Mouse (Mus musculus): ENCODE measurements at regions not wholly inside any gene's neighbourhood (a gene's known extent, or its start where the extent isn't known, plus 50 kb on each side); places are given as distances from the start of the nearest gene placed in this dataset.
A peak's percentile ranks its signal among the peaks of the same experiment; 100 is the strongest.

DNA sequence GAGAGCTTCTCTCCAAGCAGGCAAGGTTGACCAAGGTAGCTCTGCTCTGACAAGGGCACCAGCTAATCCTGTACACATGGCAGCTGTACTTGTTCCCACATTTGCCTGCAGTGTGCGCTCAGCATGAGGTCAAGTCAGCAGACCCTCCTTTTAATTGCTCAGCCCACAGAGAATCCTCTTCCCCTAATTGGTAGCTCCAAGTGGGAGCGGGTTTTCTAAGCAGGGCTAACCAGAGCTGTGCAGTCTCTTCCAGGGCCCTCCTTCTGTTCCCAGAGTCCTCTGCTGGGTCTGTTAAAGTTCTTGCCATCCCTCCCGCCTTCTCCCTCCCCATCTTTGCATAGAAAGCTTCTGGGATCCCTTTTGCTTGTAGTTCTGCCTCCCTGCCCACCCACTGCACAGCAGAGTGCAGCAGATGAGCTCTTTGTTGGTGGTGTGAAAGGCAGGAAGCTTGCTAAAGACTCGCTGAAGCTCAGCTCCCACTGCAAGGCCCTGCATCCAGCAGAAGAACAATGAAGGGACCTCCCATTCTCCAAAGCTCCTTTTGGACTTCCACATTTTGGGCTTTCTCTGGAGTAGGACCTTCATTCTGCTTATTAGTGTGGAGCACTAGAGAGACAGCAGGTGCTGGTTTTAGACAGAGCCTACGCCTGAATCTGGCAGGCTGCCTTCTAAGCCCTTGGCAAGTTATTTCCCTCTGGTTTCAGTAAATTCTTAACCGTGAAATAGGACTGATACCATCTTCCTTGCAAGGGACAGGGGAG is 235.3 kb upstream of the Serp2 start:
- DNase-seq (ENCODE audit: low read depth, low spot score), result peak; percentile 92

DNA sequence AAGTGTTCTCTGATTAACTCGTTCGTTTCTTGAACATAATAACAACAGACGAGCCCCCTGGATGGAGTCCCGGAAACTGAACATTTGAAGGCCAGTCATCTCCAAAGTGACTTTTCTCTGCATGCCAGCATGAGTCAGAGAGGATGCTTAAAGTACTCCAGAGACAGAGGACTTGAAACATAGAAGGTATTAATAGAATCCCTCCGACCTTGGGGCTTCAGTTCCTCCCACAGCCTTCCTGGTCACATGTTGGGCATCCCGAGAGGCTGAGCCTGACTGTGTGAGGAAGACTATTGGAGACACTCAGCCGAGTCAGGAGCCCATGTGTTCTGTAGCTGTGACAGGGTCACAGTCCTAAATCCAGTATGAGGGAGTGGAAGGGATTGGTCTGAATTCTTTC is 232.7 kb upstream of the Serp2 start:
- no peak for DNase-seq (ENCODE audit: low read depth, low spot score)

DNA sequence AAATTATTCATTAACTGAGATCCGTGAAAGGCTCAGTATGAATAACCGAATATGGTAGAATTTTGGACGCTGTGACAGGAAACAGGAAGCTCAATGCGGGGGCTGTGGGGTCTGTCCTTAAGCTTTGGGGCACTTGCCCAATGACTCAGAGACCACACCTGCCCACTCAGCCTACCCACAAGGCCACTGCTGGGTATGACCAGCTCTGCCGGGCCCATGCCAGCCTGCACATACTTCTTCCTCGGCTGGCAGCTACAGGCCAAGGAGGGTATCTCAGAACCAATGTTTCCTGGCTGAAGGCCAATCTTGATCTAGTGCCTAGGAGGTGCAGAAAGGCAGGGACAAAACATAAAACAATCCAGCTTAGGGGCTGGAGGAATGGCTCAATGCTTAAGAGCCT is 230.9 kb upstream of the Serp2 start:
- no peak for DNase-seq (ENCODE audit: low read depth, low spot score)

DNA sequence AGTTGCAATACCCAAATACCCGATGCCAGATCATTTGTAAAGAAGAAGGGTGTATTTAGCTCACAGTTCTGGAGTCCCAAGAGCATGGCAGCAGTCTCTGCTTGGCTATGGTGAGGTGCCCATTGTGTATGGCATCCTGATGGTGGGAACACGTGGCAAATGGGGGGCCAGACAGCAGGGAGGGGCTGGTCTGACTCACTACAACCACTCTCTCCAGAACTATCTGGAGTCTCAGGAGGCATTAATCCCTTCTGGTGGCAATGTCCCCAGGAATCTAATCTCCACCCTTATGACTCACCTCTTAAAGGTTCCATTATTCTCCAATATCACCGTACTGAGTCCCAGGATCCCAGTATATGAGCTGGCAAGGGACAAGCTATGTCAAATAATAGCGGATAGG is 229.5 kb upstream of the Serp2 start:
- no peak for DNase-seq (ENCODE audit: low read depth, low spot score)

DNA sequence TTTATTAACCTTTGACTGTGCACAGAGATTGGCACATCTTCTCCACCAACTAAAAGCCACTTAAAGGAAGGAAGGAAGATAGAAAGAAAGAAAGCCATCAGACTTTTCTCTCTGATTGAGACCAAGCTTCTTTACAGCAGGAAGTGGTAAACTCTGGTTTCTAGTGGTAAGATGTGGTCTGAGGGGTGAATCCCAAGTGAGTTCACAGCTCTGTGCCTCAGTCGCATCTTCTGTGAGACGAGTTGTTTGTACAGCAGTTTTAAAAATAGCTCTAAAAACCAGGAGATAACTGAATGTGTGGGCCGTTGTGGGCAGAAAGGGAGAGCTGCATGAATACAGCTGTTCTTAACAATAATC is 224.8 kb upstream of the Serp2 start:
- no peak for DNase-seq (ENCODE audit: low read depth, low spot score)

DNA sequence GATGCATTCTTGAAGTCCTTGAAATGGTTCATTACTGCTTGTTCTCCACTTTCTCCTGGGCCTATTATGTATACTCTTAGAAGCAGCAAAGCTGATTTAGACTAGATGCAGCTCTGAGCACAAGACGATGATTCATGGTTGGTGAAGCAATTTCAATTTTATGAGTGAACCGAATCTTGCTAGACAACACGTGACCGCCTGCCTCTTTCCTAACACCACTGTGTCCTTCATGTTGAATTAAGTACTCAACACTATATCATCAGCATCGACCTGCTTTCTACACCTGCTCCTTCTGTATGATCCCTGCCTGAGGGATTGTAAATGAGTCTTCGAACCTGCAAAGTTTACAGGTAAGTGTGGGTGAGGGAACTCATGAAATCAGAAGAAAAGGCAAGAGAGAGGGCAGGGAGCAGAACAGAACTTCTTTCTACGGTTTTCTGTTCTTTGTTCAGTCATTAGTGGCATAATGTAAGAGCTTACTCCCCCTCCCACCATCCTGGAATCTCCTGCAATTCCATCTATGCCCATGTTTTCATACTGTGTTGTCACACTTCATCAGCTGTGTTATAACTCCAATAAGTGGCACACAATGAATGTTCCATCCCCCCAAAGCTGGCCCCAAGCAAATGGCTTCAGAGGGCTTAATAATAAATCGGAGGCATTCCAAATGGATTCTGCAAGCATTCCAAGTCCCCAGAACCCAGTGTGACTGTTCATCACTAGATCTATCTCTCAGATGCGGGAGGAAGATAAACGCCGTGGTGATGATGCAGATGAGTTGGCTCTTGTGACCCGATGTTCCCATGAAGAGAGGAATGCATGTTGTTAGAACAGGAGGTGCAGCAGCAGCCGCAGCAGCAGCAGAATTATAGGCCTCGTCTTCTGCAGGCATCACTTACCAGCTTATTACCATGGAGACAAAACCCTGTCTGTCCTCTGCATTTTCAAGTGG is 224.2 kb upstream of the Serp2 start:
- DNase-seq (ENCODE audit: low read depth, low spot score), result peak; percentile 73

DNA sequence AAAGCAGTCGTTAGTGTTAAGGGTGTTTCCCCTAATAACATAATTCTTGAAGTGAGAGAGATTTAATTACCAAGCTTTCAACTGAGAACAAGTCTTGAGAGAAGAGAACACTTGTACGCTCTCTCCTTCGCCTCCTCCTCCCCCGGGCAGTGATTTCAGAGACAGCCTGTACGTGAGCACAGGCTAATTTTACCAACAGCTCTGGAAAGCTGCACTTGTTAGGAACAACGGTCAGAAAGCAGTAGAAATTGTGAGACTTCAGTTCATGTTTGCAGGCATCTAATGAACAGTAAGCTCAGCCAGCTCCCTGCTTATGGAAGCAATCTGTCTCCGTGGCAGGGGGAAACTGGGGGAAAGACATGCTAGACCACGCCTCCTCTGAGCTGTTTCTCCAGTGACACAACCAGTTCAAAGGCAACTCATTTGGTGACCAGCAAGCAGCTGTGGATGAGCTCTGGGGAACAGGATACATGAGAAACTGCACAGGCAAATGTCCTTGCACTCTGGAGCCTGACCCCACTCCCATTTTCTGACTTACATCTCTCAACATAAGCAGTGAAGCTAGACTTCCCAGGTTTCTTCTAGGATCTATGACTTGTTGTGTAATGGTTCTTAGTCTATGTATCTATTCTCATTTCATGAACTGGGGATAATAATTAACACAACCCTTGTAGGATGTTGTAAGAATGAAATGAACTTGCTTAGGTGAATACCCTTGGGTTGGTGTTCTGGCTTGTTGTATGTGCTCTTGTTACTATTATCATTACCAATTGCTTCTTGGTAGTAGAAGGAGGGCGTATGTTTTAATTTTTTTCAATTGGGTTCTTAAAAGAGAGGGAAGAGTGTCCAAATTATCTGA is 222.1 kb upstream of the Serp2 start:
- peak; percentile 94 for DNase-seq (ENCODE audit: low read depth, low spot score)

DNA sequence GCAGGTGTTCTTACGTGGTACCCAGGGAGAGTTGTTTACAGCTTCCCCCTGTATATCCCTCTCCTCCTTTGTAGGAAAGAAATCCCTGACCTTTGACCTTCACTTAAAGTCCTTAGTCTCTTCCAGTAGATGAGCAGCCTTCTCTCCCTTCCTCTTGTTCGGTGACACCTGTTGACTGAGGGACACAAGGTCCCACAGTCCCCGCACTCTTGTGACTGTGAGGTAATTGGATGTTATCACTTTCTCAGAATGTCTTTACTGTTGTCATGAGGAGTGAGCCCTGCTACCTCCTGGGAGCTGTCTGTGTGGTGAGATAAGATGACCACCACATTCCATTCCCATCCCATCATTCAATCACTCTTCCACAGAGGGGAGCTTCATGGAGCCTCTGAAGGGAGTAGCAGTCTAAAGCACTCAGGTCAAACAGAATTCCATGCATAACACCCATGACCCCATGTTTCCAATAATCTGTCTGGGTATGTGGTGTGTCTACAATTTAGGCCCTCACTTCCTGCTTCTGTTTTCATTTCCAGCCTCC is 218.8 kb upstream of the Serp2 start:
- no peak for DNase-seq (ENCODE audit: low read depth, low spot score)

DNA sequence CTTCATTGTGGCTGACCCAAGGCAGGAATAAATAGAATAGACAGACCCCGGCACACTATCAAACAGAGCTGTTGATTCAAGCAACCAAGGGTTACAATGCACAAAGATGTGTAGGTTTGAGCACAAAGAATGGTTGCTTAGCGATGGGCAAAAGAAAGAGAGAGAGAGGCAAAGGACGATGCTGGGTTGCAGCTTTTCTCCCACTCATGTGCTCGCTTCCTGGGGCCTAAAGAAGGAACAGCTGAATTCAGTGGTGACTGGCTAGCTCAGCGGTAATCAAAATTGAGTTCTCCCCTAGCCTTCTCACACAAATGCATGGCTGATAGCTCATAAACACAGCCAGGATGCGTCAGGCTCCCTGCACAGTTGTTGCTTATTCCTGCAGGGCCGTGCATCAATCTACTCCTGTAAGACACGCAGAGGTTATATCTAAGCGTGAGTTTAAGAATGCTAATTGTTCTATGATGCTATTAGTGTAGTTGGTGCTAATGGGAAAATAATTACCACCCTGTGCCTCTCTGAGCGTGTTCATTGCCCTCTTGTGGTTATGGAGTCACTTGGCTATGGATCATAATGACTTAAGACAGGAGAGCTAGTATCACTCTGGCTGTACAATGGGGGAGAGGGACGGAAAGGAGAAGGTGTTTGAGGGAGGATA is 216.2 kb upstream of the Serp2 start:
- peak; percentile 63 for DNase-seq (ENCODE audit: low read depth, low spot score)

DNA sequence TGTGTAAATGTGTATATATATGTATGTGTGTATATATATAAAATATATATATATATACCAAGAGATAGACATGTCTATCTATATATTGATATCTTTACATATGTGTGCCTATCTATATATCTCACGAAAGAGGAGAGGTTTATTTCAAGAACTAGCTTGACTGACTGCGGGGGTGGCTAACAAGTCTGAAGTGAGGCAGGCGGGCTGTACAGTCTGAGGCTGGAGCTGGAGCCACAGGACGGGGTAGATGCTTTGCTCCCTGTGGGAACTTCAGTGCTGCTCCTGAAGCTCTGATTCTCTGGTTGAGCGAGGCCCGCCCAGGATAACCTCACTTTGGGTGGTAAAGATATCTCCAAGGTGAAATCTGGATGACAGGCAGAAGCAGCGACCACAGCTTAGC is 213.4 kb upstream of the Serp2 start:
- no peak for DNase-seq (ENCODE audit: low read depth, low spot score)

DNA sequence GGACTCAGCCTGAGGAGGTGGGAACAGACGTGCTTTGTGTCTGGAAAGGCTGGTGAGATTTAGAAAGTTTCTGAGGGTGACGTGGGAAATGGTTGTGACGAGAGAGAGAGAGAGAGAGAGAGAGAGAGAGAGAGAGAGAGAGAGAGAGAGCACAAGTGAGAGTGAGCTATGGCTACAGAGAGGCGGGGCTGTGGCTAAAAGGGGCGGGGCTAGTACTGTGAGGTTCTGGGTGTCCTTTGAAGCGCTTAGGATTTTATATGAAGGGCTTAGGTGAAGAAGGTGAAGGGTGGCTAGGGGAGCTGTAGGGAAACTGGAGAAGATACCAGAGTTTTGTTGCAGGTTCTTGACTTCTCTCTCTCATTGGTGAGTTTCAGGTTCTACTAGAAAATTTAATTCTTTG is 210.6 kb upstream of the Serp2 start:
- DNase-seq (ENCODE audit: low read depth, low spot score), result no peak

DNA sequence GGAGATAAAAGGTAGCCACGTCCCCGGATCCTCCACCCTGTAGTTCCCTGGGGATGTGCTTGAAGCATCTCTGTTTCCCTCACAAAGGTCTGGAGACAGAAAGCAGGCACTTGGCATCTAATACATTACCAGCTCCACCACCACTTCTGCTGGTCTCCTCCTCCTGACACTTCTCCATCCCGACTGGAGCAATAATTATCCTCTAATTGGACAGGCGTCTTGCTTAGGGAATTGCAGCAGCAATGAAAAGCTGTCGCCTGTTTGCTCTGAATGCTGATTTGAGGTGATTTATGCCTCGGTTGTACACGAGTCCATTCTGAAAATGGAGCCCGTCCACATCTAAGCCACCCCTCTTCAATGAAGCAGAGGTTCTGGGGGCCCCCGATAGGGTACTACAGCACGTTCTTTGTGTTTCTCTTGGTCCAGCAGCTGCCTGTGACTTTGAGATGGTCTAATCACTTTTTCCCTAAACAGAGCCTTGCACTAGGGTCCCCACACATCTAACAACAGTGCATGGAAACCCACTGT is 209.6 kb upstream of the Serp2 start:
- DNase-seq (ENCODE audit: low read depth, low spot score), result no peak

DNA sequence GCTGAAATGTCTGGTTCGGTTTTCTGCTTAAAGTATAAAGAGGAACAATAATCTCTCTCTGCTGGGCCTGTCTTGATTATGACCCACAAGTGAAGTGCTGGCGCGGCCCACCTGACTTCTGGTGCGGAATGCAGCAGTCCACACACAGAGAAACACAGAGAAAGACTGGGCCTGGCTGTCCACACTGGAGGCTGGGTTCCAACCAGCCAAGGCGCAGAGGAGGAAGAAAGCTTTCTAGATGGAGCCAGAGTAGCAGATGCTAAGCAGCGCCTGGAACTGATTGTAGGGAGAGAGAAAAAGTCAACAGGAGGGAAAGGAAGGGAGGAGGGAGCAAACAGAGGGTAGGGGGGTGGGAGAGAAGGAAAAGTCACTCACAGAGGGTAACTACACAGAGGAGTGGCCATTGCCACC is 208.4 kb upstream of the Serp2 start:
- peak; percentile 76 for DNase-seq (ENCODE audit: low read depth, low spot score)

DNA sequence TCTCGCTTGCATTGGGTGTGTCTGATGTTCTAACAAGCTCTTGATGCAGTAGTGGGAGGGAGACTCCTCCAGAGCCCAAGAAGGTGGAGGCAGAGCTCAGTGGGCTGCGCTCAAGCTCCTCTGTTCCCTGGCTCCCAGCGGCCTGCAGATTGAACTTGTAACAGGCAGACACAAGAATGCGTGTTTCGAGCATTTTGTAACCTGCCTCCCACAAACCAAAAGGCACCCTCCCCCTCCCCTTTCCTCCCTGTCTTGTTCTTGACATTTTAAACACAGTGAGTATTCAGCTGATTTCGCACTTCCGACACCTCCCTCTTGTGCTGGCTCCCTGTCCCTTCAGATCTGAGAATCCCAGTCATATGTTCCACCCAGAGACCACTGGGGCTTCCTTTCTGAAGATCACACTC is 207.7 kb upstream of the Serp2 start:
- peak; percentile 95 for DNase-seq (ENCODE audit: low read depth, low spot score)

DNA sequence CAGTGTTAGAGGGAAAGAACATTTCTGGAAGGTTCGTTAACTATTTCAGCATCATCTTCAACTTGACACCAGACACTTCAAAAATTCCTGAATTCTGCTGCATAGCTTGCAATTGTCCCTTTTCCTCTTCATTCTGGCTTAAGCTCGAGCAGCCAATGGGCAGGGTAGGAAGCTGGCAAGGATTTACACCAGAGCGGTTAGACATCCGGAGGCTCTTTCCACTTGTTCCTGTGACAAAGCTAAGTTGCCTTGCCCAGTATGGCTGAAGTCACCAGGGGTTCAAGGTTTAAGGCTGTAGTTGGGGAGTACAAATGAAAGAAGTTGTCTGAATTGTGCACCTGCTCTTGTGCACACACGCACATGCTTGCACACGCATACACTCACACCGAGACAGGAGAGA is 206.8 kb upstream of the Serp2 start:
- no peak for DNase-seq (ENCODE audit: low read depth, low spot score)

DNA sequence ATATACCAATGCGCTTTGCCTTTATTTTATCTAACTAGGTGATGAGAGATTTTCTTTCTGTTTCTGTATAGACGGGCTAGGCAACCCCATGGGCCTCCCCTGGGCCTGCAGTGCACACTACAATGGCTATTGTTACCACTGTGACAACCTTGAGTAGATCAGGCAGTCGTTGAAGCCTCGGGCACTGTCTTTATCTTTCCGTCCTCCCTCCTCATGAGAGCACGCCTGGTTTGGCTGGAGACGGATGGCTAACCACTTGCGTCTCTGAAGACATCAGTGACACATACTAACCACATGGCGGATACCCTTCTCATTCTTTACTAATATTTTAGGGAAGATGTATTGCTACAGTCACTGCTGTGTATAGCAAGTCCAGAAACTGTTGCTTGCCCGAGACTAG is 206.1 kb upstream of the Serp2 start:
- DNase-seq (ENCODE audit: low read depth, low spot score), result no peak

DNA sequence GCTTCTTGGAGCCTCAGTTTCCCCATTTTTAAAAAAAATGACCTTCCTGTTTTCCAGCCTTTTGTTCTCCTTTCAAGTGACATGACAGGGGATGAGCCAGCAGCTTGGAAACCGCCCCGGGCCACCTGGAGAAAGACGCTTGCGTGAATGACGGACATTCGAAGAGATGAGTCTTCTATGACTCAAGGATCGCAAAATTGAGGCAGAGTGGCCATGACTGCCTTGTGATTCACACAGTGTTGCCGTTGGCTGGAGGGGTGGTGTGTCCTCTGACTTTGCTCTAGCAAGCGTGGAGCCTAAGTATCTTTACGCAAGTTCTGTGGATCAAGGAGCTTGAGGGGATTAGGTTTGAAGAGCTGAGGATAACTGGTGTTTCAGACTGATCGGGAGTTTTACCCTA is 205.0 kb upstream of the Serp2 start:
- no peak for DNase-seq (ENCODE audit: low read depth, low spot score)

DNA sequence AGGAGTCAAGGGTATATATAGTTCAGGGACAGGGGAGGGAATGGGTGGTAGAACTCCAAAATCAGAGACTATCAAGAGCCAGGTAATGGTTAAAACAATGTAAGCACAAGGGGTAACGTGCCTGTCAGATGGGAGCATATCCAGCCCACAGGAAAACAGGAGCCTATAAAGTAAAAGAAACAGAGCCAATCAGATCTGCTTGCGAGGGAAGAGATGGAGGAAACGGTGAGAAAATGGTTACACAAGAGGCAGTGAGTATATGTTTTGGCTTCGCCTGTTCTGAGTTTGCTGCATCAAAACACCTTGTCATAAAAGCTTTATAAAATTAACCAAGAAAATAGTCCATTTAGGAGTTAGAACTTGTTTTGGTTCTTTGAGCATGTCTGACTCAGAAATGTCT is 204.6 kb upstream of the Serp2 start:
- DNase-seq (ENCODE audit: low read depth, low spot score), result peak; percentile 66

DNA sequence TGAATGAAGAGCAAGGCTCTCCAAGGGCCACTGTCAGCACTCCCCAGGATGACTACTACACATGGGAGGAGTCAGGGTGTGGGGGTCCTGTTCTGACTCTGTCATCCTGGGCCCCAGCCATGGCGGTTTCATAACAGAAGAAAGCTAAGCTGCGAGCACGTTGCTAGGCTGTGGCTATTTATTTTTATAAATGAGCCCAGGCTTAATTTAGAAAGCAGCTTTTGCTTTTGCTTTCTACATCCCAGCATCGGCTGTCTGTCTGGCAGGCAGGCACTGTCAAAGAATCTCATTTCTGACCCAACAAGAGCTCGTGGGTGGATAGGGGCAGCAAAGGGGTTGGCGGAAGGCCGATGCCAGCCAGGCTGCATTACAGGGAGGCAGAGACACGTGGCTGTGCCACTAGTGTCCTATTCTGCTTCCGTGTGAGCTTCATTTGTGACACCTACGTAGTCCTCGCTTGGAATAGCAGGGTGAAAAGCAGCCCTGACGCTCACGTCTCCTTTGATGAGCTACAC is 203.9 kb upstream of the Serp2 start:
- DNase-seq (ENCODE audit: low read depth, low spot score), result peak; percentile 93

DNA sequence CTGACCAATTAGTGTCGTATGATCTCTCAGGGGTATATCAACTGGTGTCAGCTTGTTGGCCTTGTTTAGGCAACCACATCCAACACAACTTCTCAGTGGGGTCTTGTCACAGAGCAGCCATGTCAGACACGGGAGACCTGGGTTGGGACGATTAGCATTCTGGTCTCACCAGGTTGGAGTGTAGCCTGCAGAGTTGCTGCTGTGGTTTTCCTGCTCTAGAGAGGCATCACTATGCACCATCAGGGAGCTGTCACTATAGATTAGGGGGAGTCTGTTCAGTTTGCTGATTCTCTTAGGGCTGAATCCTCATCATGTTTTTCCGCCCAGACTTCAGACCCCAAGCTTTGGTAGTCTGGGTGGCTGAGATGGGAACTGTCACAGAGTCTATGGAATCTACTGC is 202.7 kb upstream of the Serp2 start:
- DNase-seq (ENCODE audit: low read depth, low spot score), result no peak

DNA sequence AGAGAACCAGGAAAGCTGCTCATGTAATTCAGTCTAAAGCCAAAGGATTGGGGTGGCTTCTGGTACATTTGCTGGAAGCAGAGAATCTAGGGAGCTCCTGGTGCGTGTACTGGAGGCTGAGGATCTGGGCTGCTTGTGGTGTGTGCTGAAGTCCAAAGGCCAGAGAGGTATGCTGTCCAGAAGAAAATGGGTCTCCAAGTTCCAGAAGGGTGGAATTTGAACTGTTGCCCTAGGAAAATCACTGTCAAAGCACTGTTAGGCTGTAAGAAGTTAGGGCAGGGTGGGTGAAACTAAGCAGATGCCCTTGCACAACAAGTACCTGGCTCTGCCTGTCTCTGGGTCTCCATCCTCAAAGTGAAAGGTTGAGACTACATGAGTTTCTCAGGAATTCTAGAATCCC is 201.9 kb upstream of the Serp2 start:
- DNase-seq (ENCODE audit: low read depth, low spot score), result no peak

Data from brain, adult 2 months (tissue).